Mouse (Mus musculus) MEL (cell line): ENCODE data around the gene Tiparp. TPM values are rescaled to one million over a fixed set of nuclear protein-coding genes. Genes with fewer than 3 reads are reported as not detected.

ENCODE experiments used
- DNase-seq: peaks from one replicate; pipeline ENCODE4 v3.0.0; 2011; ENCODE audit warnings: low read depth, low spot score
- H3K27ac ChIP-seq: 2 replicates; pipeline ENCODE4 v1.5.1; 2012; ENCODE audit warnings: low read depth, mild to moderate bottlenecking, control low read depth, low read length, moderate library complexity; ENCODE audit not compliant: control insufficient read depth
- H3K27me3 ChIP-seq, 2 experiments: fragments of 150-350 bp in 1 of 2; sonication (generic) in 1 of 2; 2 replicates each; pipeline ENCODE4 v1.6.1; 2012; ENCODE audit warnings: low read length in 2 of 2, mild to moderate bottlenecking in 2 of 2, improper control_type of control experiment in 1 of 2, moderate library complexity in 1 of 2; ENCODE audit not compliant: insufficient read depth in 2 of 2, control insufficient read depth in 1 of 2
- H3K36me3 ChIP-seq, 2 experiments: 2 replicates each; pipeline ENCODE4 v1.6.1; 2012 to 2014; ENCODE audit warnings: low read length in 2 of 2, improper control_type of control experiment in 1 of 2, inconsistent platforms in 1 of 2, mild to moderate bottlenecking in 1 of 2; ENCODE audit not compliant: insufficient read depth in 2 of 2, control insufficient read depth in 1 of 2
- H3K4me1 ChIP-seq, 2 experiments: fragments of 150-350 bp in 1 of 2; sonication (generic) in 1 of 2; 2 replicates each; pipeline ENCODE4 v1.6.1; 2012; ENCODE audit warnings: low read length in 2 of 2, improper control_type of control experiment in 1 of 2, mild to moderate bottlenecking in 1 of 2; ENCODE audit not compliant: insufficient read depth in 2 of 2, control insufficient read depth in 1 of 2
- H3K4me3 ChIP-seq, 2 experiments: fragments of 150-350 bp in 1 of 2; sonication (generic) in 1 of 2; 2 replicates each; pipeline ENCODE4 v1.5.1; 2012; ENCODE audit warnings: low read depth in 2 of 2, low read length in 2 of 2, mild to moderate bottlenecking in 2 of 2, moderate library complexity in 2 of 2, control low read depth in 1 of 2, improper control_type of control experiment in 1 of 2; ENCODE audit not compliant: control insufficient read depth in 1 of 2, insufficient read depth in 1 of 2
- H3K79me2 ChIP-seq: 2 replicates; pipeline ENCODE4 v1.6.1; 2012; ENCODE audit warnings: mild to moderate bottlenecking, low read length, moderate library complexity; ENCODE audit not compliant: control insufficient read depth, poor library complexity, insufficient read depth
- H3K9ac ChIP-seq: 2 replicates; pipeline ENCODE4 v1.6.1; 2012; ENCODE audit warnings: low read depth, mild to moderate bottlenecking, control low read depth, low read length, moderate library complexity; ENCODE audit not compliant: control insufficient read depth, poor library complexity, severe bottlenecking
- H3K9me3 ChIP-seq: fragments of 150-350 bp; sonication (generic); replicated peaks from 2 replicates; pipeline ENCODE4 v1.6.1; 2012; ENCODE audit warnings: mild to moderate bottlenecking, low read length, improper control_type of control experiment, moderate library complexity; ENCODE audit not compliant: insufficient read depth
- BHLHE40 ChIP-seq: IDR thresholded peaks from 2 replicates; pipeline ENCODE4 v1.6.1; 2012; ENCODE audit warnings: low read depth, mild to moderate bottlenecking, inconsistent platforms, low read length, improper control_type of control experiment, borderline replicate concordance
- CHD1 ChIP-seq: IDR thresholded peaks from 2 replicates; pipeline ENCODE4 v1.6.1; 2012; ENCODE audit warnings: low read depth, mild to moderate bottlenecking, inconsistent platforms, low read length, improper control_type of control experiment
- CTCF ChIP-seq, 3 experiments: IDR thresholded peaks in 2 of 3; conservative IDR thresholded peaks in 1 of 3; 2 replicates each; pipeline ENCODE4 v1.5.1; 2011 to 2012; ENCODE audit warnings: low read length in 3 of 3, low read depth in 2 of 3, mild to moderate bottlenecking in 2 of 3, improper control_type of control experiment in 1 of 3, inconsistent platforms in 1 of 3, mixed read lengths in 1 of 3, moderate library complexity in 1 of 3; ENCODE audit not compliant: control insufficient read depth in 1 of 3, insufficient read depth in 1 of 3, poor library complexity in 1 of 3, severe bottlenecking in 1 of 3
- E2F4 ChIP-seq: IDR thresholded peaks from 2 replicates; pipeline ENCODE4 v1.6.1; 2011; ENCODE audit warnings: low read depth, low read length, improper control_type of control experiment, borderline replicate concordance
- ETS1 ChIP-seq: IDR thresholded peaks from 2 replicates; pipeline ENCODE4 v1.6.1; 2012; ENCODE audit warnings: low read depth, mild to moderate bottlenecking, inconsistent platforms, low read length, improper control_type of control experiment, moderate library complexity
- GABPA ChIP-seq: IDR thresholded peaks from 2 replicates; pipeline ENCODE4 v1.6.1; 2012; ENCODE audit warnings: low read depth, mild to moderate bottlenecking, inconsistent platforms, low read length, improper control_type of control experiment, moderate library complexity
- GATA1 ChIP-seq: IDR thresholded peaks from 2 replicates; pipeline ENCODE4 v1.6.1; 2011; ENCODE audit warnings: low read depth, low read length, improper control_type of control experiment
- HCFC1 ChIP-seq: IDR thresholded peaks from 2 replicates; pipeline ENCODE4 v1.6.1; 2012; ENCODE audit warnings: low read depth, mild to moderate bottlenecking, inconsistent platforms, low read length, improper control_type of control experiment, moderate library complexity
- KAT2A ChIP-seq: conservative IDR thresholded peaks from 2 replicates; pipeline ENCODE4 v1.6.1; 2012; ENCODE audit warnings: low read depth, low read length, improper control_type of control experiment, inconsistent platforms
- MAFK ChIP-seq: IDR thresholded peaks from 2 replicates; pipeline ENCODE4 v1.6.1; 2011; ENCODE audit warnings: low read depth, mild to moderate bottlenecking, low read length, improper control_type of control experiment, borderline replicate concordance
- MAX ChIP-seq: IDR thresholded peaks from 2 replicates; pipeline ENCODE4 v1.6.1; 2011; ENCODE audit warnings: low read length, improper control_type of control experiment
- MAZ ChIP-seq: IDR thresholded peaks from 2 replicates; pipeline ENCODE4 v1.6.1; 2012; ENCODE audit warnings: low read depth, mild to moderate bottlenecking, inconsistent platforms, low read length, improper control_type of control experiment
- MEF2A ChIP-seq: IDR thresholded peaks from 2 replicates; pipeline ENCODE4 v1.6.1; 2014; ENCODE audit warnings: low read depth, mild to moderate bottlenecking, inconsistent platforms, low read length, improper control_type of control experiment; ENCODE audit not compliant: poor library complexity, insufficient replicate concordance, severe bottlenecking; ENCODE audit errors: extremely low read depth
- MYB ChIP-seq: IDR thresholded peaks from 2 replicates; pipeline ENCODE4 v1.6.1; 2011; ENCODE audit warnings: mild to moderate bottlenecking, low read depth, low read length, improper control_type of control experiment
- NELFE ChIP-seq: IDR thresholded peaks from 2 replicates; pipeline ENCODE4 v1.6.1; 2011; ENCODE audit warnings: low read depth, low read length, improper control_type of control experiment
- NRF1 ChIP-seq: IDR thresholded peaks from 2 replicates; pipeline ENCODE4 v1.6.1; 2014; ENCODE audit warnings: low read depth, mild to moderate bottlenecking, inconsistent platforms, low read length, improper control_type of control experiment, moderate library complexity; ENCODE audit not compliant: poor library complexity, insufficient read depth, severe bottlenecking
- RAD21 ChIP-seq: IDR thresholded peaks from 2 replicates; pipeline ENCODE4 v1.6.1; 2011; ENCODE audit warnings: mild to moderate bottlenecking, low read depth, low read length, improper control_type of control experiment
- RCOR1 ChIP-seq: IDR thresholded peaks from 2 replicates; pipeline ENCODE4 v1.6.1; 2012; ENCODE audit warnings: low read depth, mild to moderate bottlenecking, inconsistent platforms, low read length, improper control_type of control experiment
- TBP ChIP-seq: IDR thresholded peaks from 2 replicates; pipeline ENCODE4 v1.8.0; 2011; ENCODE audit warnings: low read depth, low read length, improper control_type of control experiment
- TCF12 ChIP-seq: IDR thresholded peaks from 2 replicates; pipeline ENCODE4 v1.6.1; 2014; ENCODE audit warnings: low read depth, mild to moderate bottlenecking, inconsistent platforms, low read length, improper control_type of control experiment, moderate library complexity
- USF1 ChIP-seq: IDR thresholded peaks from 2 replicates; pipeline ENCODE4 v1.6.1; 2014; ENCODE audit warnings: low read depth, mild to moderate bottlenecking, inconsistent platforms, low read length, improper control_type of control experiment, moderate library complexity
- ZKSCAN1 ChIP-seq: IDR thresholded peaks from 2 replicates; pipeline ENCODE4 v1.6.1; 2012; ENCODE audit warnings: low read depth, mild to moderate bottlenecking, inconsistent platforms, low read length, improper control_type of control experiment, moderate library complexity
- ZMIZ1 ChIP-seq: IDR thresholded peaks from 2 replicates; pipeline ENCODE4 v1.6.1; 2012; ENCODE audit warnings: low read depth, mild to moderate bottlenecking, inconsistent platforms, low read length, improper control_type of control experiment, moderate library complexity
- ZNF384 ChIP-seq: IDR thresholded peaks from 2 replicates; pipeline ENCODE4 v1.6.1; 2012; ENCODE audit warnings: low read depth, mild to moderate bottlenecking, inconsistent platforms, low read length, improper control_type of control experiment
- polyA plus RNA-seq, 2 experiments: library from polyadenylated mRNA; stranded (reverse) in 1 of 2; unstranded in 1 of 2; fragments of >175 nt in 1 of 2; fragments of >200 nt in 1 of 2; gene quantifications; 2 replicates each; pipeline versions ENCODE4 v1.2.1 to v1.2.4; 2012; ENCODE audit warnings: low replicate concordance in 2 of 2, low read depth in 1 of 2; ENCODE audit not compliant: insufficient read length in 2 of 2, insufficient read depth in 1 of 2, missing spikeins in 1 of 2
- total RNA-seq: library from RNA; depleted of rRNA; stranded (reverse); fragments of 300-350 nt; gene quantifications from 2 replicates; pipeline ENCODE4 v1.2.3, GENCODE M21; 2012

Gene Tiparp
- total and polyA plus RNA-seq, 3 experiments = 2.0 to 3.3 TPM; not detected in 1

GRCm38 (mm10) chr3:65535087-65535761, 7.0 kb downstream of the Tiparp start:
- no peaks in the 10 kb centered on the region for H3K9me3 ChIP-seq
- H3K9ac ChIP-seq = no peak overlapping the region
- H3K4me3 ChIP-seq = no peak overlapping the region
- H3K4me1 ChIP-seq = no peaks in the 10 kb centered on the region; a peak in 1 of 4 replicates
- no peak for DNase-seq
- H3K36me3 ChIP-seq = no peaks in the 10 kb centered on the region; a peak in 2 of 4 replicates
- no peaks in the 10 kb centered on the region; the same call in 1 of the 2 replicates for H3K79me2 ChIP-seq
- H3K27me3 ChIP-seq = no peaks in the 10 kb centered on the region
- H3K27ac ChIP-seq = no peak overlapping the region
- TF ChIP-seq ZKSCAN1 (no peak), ETS1 (no peak), NRF1 (no peak), RAD21 (no peak), MYB (no peak)

- no peak overlapping the region for H3K4me3 ChIP-seq
- TF ChIP-seq TBP = no peak
- no peak for TF ChIP-seq GABPA
- TF ChIP-seq CHD1 = no peak
- no peak for TF ChIP-seq HCFC1
- TF ChIP-seq RCOR1 = no peak
- TF ChIP-seq MAX = no peak
- no peak for TF ChIP-seq TCF12
- TF ChIP-seq CTCF (IDR thresholded peaks at IDR 0.05 in 2 of 3, conservative IDR thresholded peaks at IDR 0.05 in 1 of 3; ENCODE audit: control insufficient read depth in 1 of 3, insufficient read depth in 1 of 3, low read depth in 2 of 3, low read length in 3 of 3, poor library complexity in 1 of 3, severe bottlenecking in 1 of 3) = no peak
- no peak for TF ChIP-seq NRF1
- TF ChIP-seq ZNF384 = no peak
- no peak for TF ChIP-seq MAZ
- TF ChIP-seq MEF2A = no peak
- no peak for TF ChIP-seq USF1
- no peak for TF ChIP-seq MAFK
- no peak for TF ChIP-seq BHLHE40
- no peak for TF ChIP-seq NELFE
- no peak for TF ChIP-seq GATA1
- no peak for TF ChIP-seq ZMIZ1
- no peak for TF ChIP-seq KAT2A
- no peak for TF ChIP-seq E2F4
- TF ChIP-seq, all 39 proteins: peak for 0
- DNase-seq = no peak
- Histone ChIP-seq H3K27ac (no peak overlapping the region), H3K27me3 (no peaks in the 10 kb centered on the region), H3K36me3 (peaks cover 0 to 9% of the 10 kb centered on the region in 2 experiments; a peak in 3 of 4 replicates), H3K4me1 (peaks cover 6% of the 10 kb centered on the region in 2 experiments), H3K79me2 (no peaks in the 10 kb centered on the region; the same call in 1 of the 2 replicates), H3K9ac (no peak overlapping the region), H3K9me3 (no peaks in the 10 kb centered on the region)
Observed at GRCm38 (mm10) chr3:65537288-65537687, 9.1 kb downstream of the Tiparp start.
